Mouse (Mus musculus): ENCODE results near the gene Fiz1.

Gene Fiz1

GRCm38 (mm10) chr7:5014251-5015117, at the start of gene Fiz1, which contains the start of gene Zfp524:
Fiz1 (minus strand) TSS chr7:5014697.
Zfp524 (plus strand) TSS chr7:5014415.
- peak; percentile 97 to 99 for DNase-seq (ENCODE audit: low spot score in 2 of 2)

- DNase-seq (ENCODE audit: low spot score in 2 of 2), result peak; percentile 53 to 78
Measured at GRCm38 (mm10) chr7:5062360-5063001, 48.0 kb upstream of the Fiz1 start.

- peak; percentile 86 to 93 for DNase-seq (ENCODE audit: low spot score in 2 of 2)
Measured at GRCm38 (mm10) chr7:5061774-5062359, 47.4 kb upstream of the Fiz1 start, which contains the start of gene U2af2. U2af2 (plus strand) TSS chr7:5062143.

DNA sequence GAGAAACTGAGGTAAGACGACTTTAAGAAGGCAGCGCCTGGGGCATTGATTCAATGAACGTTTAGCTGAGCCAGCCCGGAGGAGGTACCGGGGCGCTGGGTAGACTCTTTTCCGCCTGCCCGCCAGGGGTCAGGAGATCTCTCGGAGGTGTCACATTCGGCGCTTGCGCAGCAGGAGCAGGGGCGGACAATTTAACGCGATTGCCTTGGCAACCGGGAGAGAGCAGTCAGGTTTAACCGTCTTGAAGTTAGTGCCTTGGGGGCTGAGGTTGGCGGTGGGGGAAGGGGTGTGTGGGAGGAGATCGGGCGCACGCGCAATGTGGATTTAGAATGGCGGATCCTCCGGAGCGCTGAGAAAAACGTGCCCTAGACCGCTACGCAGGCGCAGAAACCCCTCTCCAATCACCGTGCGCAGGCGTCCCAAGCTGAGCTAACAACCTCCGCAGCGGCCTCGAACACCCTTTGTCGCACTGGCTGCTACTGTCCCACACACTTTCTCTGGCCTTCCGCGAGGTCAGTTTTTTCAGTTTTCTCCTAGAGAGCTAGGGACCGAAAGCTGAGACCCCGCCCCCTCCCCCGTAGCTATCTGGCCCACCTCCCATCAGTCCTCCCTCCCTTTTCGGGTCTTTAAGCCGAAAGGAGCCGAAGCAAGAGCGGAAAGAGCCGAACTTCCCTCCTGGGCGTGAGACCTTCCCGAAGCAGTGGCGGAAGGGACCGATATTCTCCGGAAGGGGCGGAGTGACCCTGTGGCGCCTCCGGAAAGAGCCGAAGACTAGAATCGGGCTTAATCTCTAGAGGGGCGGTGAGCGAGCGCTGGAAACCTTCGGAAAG, 46.7 kb upstream of the Fiz1 start:
- DNase-seq (ENCODE audit: low spot score in 2 of 2), result peak; percentile 99 to 100

GRCm38 (mm10) chr7:5060239-5060731, 45.8 kb upstream of the Fiz1 start:
- peak; percentile 77 to 80 for DNase-seq (ENCODE audit: low spot score in 2 of 2)

DNA sequence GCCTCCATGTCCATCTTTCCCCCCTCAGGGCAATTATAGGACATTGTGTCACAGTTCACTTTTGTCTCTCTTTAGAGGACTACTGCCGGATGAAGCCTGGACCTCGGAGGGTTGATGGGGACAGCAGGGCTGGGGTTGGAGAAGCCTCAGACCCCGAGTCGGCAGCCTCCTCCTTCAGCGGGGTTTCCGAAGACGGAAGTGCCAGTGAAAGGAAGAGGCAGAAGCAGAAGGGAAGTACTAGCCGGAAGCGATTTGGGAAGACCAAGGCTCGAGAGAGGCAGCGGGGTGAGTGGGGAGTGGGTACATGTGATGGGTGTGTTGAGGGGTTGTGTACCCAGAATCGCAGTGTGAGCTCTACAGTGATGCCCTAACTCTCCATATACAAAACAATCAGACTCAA, 44.9 kb upstream of the Fiz1 start:
- no peak for DNase-seq (ENCODE audit: low spot score in 2 of 2)

DNA sequence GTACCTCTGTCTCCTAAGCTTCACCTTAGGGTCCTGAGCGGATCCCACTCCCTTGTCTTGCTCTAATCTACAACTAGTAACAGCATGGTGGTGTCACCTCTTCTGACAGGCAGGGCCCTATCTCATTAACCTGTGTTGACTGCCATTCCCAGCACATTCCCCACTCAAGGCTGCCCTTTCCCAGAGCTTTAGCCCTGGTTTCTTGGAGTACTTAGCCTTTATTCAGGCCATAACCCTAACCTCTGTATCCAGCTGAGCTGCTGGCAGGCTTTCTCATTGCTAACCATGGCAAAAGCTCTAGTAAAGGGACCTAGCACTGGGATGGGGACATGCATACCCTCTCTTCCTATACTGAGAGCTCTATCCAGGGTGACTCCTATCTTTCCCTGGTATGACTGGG, 44.1 kb upstream of the Fiz1 start:
- no peak for DNase-seq (ENCODE audit: low spot score in 2 of 2)

DNA sequence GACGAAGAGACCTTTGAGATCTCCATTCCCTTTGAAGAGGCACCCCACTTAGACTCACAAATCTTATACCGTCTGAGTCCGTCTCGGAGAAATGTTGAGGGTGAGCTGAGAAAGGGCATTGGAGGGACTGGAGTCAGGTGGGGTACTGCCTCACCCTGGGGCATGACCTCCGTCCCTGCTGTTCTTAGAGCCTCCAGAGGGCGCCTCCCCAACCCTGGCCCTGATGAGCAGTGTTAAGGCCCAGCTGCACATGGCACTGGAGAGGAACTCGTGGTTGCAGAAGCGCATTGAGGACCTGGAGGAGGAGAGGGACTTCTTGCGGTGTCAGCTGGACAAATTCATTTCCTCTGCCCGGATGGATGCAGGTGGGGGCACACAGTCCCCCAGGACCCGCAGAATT, 43.3 kb upstream of the Fiz1 start:
- no peak for DNase-seq (ENCODE audit: low spot score in 2 of 2)

DNA sequence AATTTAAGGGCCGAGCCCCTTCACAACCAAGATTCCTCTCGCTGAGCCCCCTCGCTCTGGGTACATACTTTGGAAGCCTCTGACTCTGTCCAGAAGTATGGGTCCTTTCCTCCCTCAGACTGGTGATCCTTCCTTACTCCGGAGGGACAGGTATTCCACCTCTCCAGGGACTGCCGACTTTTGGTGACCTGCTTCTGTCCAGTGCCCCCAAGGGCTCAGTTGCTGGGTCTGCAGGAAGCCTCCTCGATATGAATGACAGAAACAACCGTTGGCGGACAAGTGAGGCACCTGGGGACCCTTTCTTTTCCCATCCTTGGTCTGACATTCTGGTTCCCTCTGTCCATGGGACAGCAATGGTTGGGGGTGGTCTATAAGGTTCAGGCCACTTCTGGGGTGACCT, 42.9 kb upstream of the Fiz1 start:
- DNase-seq (ENCODE audit: low spot score in 2 of 2), result no peak

GRCm38 (mm10) chr7:5056651-5057263, 42.3 kb upstream of the Fiz1 start:
- DNase-seq (ENCODE audit: low spot score in 2 of 2), result peak; percentile 57 to 64

- peak in 1 of 2 experiments; percentile 51 for DNase-seq (ENCODE audit: low spot score in 2 of 2)
Measured at GRCm38 (mm10) chr7:5053456-5054179, 39.1 kb upstream of the Fiz1 start.

DNA sequence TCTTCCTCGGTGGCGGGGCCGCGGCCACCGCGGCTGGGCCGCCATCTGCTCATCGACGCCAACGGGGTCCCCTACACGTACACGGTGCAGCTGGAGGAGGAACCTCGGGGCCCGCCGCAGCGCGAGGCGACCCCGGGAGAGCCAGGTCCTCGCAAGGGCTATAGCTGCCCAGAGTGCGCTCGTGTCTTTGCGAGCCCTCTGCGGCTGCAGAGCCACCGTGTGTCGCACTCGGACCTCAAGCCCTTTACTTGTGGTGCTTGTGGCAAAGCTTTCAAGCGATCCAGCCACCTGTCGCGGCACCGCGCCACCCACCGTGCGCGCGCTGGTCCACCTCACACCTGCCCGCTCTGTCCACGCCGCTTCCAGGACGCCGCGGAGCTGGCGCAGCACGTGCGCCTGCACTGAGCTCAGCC, 38.4 kb upstream of the Fiz1 start:
- DNase-seq (ENCODE audit: low spot score in 2 of 2), result no peak

- no peak for DNase-seq (ENCODE audit: low spot score in 2 of 2)
Measured at GRCm38 (mm10) chr7:5052438-5052837, 37.9 kb upstream of the Fiz1 start.

DNA sequence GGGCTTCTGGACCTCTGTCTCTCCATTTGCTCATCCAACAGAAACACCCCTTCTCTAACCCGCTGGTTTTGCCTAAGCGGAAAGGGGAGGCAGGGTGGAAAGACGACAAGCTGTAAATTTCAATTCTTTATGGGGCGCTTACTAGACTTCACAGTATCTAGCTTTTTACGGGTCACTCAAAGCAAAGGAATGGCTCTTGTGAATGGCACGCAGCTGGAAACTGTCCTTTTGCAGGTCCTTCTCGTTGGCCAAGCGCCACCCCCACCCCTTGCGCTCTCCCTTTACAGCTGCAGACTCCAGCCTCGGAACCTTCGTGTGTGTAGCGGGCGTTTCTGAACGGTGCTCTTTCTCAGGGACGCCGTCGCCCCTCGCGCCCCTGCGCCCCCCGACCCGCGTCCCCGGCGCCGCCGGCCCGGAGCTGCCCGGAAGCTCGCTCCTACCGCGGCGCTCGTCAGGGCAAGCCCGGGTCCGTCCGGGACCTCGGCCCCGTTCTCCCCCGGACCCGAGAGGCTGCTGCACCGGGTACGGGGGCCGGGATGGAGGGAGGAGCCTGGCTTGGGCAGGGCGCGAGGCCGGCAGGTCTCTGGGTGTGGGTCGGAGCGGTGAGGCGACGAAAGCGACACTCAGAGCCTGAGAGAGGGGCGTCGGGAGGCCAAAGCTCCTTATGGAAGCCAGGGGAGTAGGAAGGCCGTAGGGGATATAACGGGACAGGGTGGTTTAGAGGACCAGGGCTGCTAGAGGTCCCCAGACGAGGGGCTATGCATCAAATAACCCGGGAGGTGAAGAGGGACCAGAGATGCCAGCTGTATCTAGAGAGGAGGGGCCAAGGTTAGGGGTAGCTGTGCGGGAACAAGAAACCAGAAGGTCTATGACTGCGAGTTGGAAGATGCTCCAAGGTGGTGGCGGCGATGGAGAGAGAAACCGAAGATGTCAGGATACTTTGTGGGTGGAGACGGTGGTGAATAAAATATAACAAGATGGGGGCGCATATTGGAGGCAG, 37.0 kb upstream of the Fiz1 start, which contains the start of gene Zfp580:
Gene Zfp580 (plus strand): TSS at position 346 of the 1,000 bp plus-strand sequence.
- DNase-seq (ENCODE audit: low spot score in 2 of 2), result peak; percentile 70 to 76

GRCm38 (mm10) chr7:5047313-5047712, 32.8 kb upstream of the Fiz1 start:
- DNase-seq (ENCODE audit: low spot score in 2 of 2), result no peak

DNA sequence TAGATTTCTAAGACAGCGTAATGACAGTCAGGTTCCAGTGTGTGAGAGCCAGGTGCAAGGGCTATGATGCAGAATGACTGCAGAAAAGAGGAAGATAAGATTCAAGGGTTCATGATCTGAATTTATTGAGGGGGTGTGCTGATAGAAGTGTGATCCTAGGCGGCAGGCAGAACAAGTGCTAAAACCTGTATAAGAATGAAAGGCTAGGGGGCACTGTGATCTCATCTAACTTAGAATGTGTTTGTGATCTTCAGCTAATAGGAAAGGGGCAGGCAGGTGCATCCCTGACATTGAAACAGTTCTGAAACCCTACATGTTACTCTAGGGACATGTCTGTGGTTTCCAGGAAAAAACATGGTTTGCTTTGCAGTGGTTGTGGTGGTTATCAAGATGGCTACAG, 31.6 kb upstream of the Fiz1 start:
- no peak for DNase-seq (ENCODE audit: low spot score in 2 of 2)

DNA sequence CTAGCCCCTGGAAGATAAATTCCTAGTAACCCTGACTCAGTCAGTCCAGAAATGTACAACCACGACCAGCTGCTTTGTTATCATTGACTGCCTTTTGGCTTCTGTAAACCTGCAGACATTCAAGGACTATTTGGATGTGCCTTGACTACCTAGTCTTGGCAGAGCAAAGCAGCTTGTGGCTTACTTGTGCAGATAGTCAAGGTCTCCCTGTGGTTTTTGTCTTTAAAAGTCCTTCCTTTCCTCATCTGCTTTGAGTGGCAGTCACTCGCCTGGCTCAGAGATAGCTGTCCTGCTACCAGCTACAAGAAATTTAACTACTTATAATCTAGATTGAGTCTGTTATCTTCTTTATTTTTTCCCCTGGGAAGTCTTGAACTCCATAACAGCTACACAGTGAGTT, 30.5 kb upstream of the Fiz1 start:
- DNase-seq (ENCODE audit: low spot score in 2 of 2), result no peak

DNA sequence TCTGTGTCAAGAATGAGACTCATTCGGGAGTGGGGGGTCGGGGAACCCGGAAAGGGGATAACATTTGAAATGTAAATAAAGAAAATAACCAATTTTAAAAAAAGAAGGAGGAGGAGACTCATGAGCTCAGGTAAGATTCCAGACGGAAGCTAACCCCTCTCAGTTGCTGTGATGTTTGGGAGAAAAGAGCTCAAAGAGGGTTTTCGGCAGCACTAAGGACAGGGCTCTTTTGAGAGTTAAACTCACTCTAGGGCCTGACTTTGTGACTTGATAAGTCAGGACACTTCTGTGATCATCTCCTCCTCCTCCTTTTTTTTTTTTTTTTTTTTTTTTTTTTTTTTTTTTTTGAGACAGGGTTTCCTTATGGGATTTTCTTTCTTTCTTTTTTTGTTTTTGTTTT, 24.4 kb upstream of the Fiz1 start:
- DNase-seq (ENCODE audit: low spot score in 2 of 2), result no peak

DNA sequence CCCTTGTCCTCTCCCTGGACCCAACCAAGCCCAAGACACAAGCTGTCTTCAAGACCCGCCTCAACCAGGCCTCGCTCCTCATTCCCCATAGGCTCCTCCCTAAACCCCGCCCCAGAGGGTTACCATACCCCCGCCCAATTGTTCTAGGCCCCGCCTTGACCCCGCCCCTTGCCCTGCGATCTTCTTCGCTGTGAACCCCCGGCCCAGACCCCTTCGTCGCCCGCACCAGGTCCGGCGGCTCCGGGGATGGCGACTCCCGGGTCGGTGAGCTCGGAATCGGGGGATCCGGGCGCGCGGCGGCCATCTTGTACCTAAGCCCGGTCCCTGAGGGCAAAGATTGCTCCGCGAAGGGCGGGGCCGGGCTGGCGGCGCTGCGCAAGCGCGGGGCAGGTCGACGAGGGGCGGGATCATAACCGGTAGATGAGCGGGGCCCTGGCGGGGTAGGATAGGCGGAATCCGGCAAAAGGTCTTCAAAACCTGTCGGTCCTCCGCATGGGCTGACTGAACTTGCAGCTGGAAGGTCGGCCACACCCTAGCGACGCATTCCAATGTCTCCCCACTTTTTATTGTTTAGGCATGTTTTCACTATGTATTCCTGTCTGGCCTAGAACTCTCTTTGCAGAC, 23.7 kb upstream of the Fiz1 start, which contains the start of gene Zfp784:
Gene Zfp784 (minus strand): TSS at position 338 of the 624 bp plus-strand sequence.
- DNase-seq (ENCODE audit: low spot score in 2 of 2), result peak; percentile 87 to 93
